Mouse (Mus musculus) embryonic facial prominence, embryonic 11.5 days (tissue): ENCODE data around the gene Akr1c13. TPM values are rescaled to one million over a fixed set of nuclear protein-coding genes. Genes with fewer than 3 reads are reported as not detected.

ENCODE experiments used
- ATAC-seq: fragments of 200-750 bp; cut with Nextera tagmentation; replicated peaks from 2 replicates; pipeline ENCODE4 v1.8.0; 2017; ENCODE audit warnings: low read depth; ENCODE audit not compliant: insufficient number of reproducible peaks, low FRiP score, low TSS enrichment
- DNase-seq: peaks from one replicate; pipeline ENCODE4 v3.0.0-alpha.2; 2015; ENCODE audit warnings: low spot score
- H3K27ac ChIP-seq: fragments of 300-500 bp; sonication (generic); replicated peaks from 2 replicates; pipeline ENCODE4 v1.5.1; 2014; ENCODE audit warnings: mild to moderate bottlenecking, low read depth, low read length, control low read depth
- H3K27me3 ChIP-seq: fragments of 300-500 bp; sonication (generic); 2 replicates; pipeline ENCODE4 v1.6.1; 2014; ENCODE audit warnings: mild to moderate bottlenecking, low read length, moderate library complexity, mixed read lengths; ENCODE audit not compliant: control insufficient read depth, insufficient read depth
- H3K36me3 ChIP-seq: fragments of 300-500 bp; sonication (generic); replicated peaks from 2 replicates; pipeline ENCODE4 v1.6.1; 2014; ENCODE audit warnings: low read depth, mild to moderate bottlenecking, low read length, moderate library complexity, mixed read lengths; ENCODE audit not compliant: control insufficient read depth, insufficient read depth
- H3K4me1 ChIP-seq: fragments of 300-500 bp; sonication (generic); 2 replicates; pipeline ENCODE4 v1.6.1; 2014; ENCODE audit warnings: low read length, mixed read lengths; ENCODE audit not compliant: control insufficient read depth, insufficient read depth
- H3K4me2 ChIP-seq: fragments of 300-500 bp; sonication (generic); 2 replicates; pipeline ENCODE4 v1.6.1; 2014; ENCODE audit warnings: low read depth, mild to moderate bottlenecking, control low read depth, low read length, moderate library complexity
- H3K4me3 ChIP-seq: fragments of 300-500 bp; sonication (generic); 2 replicates; pipeline ENCODE4 v1.5.1; 2014; ENCODE audit warnings: low read depth, low read length, control low read depth
- H3K9ac ChIP-seq: fragments of 300-500 bp; sonication (generic); replicated peaks from 2 replicates; pipeline ENCODE4 v1.6.1; 2014; ENCODE audit warnings: mild to moderate bottlenecking, control low read depth, low read length
- H3K9me3 ChIP-seq: fragments of 300-500 bp; sonication (generic); replicated peaks from 2 replicates; pipeline ENCODE4 v1.6.1; 2016; ENCODE audit warnings: mild to moderate bottlenecking, low read length, inconsistent platforms, mixed read lengths; ENCODE audit not compliant: control insufficient read depth
- WGBS: fragments of 180-500 bp; shearing (Covaris S2); extraction: QIAGEN DNeasy Blood & Tissue Kit; methylation state at CpG from one replicate; pipeline ENCODE4 v1.1.7; 2014; 5-methylcytosine and 5-hydroxymethylcytosine counted together
- polyA plus RNA-seq: library from polyadenylated mRNA; unstranded; fragments of >200 nt; fragmentation: Nextera tagmentation; extraction: Ambion mirVana; gene quantifications from 2 replicates; pipeline ENCODE4 v1.2.1, GENCODE M21; 2014

Gene Akr1c13
- polyA plus RNA-seq = 0.25 and 1.5 TPM in 2 replicates

DNA sequence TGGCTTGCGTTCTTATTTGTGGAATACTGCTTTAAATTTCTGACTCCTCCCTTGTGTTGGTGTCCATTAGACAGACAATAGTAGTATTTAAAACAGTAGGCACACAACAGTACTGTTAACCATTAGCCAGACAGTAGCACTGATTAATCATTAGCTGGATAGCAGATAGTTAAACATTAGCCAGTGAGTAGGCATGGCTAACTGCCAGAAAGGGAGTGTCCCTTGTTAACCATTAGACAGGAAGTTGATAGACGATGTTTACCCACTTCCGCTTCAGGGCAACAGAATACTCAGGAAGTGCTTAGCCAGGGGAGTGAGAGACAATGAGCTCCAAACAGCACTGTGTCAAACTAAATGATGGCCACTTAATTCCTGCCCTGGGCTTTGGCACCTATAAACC is at the start of gene Akr1c13:
Gene Akr1c13, plus strand, starts transcription at position 247 of the 400 bp plus-strand sequence.
- Histone ChIP-seq H3K4me2 (no peak within 1 kb of the TSS), H3K9ac (no peak within 1 kb of the TSS), H3K27ac (no peak within 1 kb of the TSS), H3K4me3 (no peak within 1 kb of the TSS), H3K27me3 (no peaks in the 10 kb centered on the region), H3K9me3 (no peaks in the 10 kb centered on the region), H3K4me1 (no peaks in the 10 kb centered on the region), H3K36me3 (no peaks in the 10 kb centered on the region)
- WGBS = 58% methylated on average over 3 of the region's 3 CpGs
- DNase-seq (no peak), ATAC-seq (no peak)

DNA sequence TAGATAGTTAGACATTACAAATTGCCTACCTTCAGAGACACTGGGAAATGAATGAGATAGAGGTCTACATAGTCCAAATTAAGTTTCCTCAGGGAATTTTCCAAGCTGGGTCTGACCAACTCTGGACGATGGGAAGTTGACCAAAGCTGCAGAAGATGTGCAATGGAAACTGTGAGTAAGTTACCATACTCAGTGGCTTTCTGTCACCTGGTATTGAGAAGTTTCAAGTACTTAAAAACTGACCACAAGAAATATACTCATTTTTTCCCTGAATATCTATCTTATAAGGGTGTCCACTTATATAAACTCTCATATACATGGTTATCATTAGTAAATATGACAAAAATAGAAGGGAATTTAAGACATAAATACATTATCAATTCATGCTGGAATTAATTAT is 46.7 kb upstream of the Akr1c13 start:
- no peaks in the 10 kb centered on the region for H3K36me3 ChIP-seq
- ATAC-seq = no peak
- no peak overlapping the region for H3K9ac ChIP-seq
- H3K9me3 ChIP-seq = no peaks in the 10 kb centered on the region
- no peaks in the 10 kb centered on the region for H3K4me1 ChIP-seq
- 78% methylated on average over 1 of the region's 1 CpGs for WGBS
- H3K4me2 ChIP-seq = no peak overlapping the region
- H3K4me3 ChIP-seq = no peak overlapping the region
- no peak overlapping the region for H3K27ac ChIP-seq
- DNase-seq = no peak
- H3K27me3 ChIP-seq = no peaks in the 10 kb centered on the region

DNA sequence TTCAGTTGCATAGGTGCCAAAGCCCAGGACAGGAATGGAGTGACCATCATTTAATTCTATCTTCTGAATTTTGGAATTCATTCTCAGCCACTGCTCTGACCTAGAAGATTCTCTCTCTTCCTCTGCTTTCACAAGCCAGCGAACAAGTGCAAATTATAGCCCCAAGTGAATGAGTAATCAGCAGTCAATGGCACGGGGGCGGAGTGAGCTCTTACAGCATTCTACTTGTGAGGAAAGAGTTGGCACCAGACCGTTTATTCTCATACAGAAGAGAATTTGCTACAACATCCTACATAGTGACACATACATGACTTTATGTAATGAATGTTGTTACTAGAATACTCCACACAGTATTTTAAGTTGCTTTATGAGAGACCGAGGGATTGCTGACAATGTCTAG is 40.4 kb upstream of the Akr1c13 start, which contains the start of gene Akr1c18:
Gene Akr1c18, minus strand, starts transcription at position 137 of the 400 bp plus-strand sequence.
- Histone ChIP-seq H3K4me1 (no peaks in the 10 kb centered on the region), H3K9me3 (no peaks in the 10 kb centered on the region), H3K4me2 (no peak within 1 kb of the TSS), H3K36me3 (no peaks in the 10 kb centered on the region), H3K9ac (no peak within 1 kb of the TSS), H3K27me3 (no peaks in the 10 kb centered on the region), H3K27ac (no peak within 1 kb of the TSS), H3K4me3 (no peak within 1 kb of the TSS)
- 85% methylated on average over 5 of the region's 5 CpGs for WGBS
- DNase-seq (no peak), ATAC-seq (no peak)

DNA sequence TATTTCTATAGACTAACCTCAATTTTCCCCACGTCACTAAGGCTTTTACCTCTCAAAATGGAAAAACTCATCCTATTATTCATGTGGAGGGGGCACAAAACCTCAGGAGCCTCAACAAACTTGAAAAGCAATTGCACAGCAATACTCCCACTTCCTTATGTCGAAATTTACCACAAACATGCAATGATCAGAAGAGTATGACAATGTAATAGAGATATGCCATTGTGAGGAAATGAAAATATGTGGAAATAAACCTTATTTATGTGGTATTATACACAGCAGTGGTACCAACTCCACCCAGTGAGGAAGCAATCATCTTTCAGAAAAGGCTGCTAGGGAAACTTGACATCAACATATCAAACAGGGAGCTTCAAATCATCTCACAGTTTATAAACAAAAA is 38.0 kb upstream of the Akr1c13 start:
- Histone ChIP-seq H3K4me1 (no peaks in the 10 kb centered on the region), H3K4me2 (no peak overlapping the region), H3K36me3 (no peaks in the 10 kb centered on the region), H3K27me3 (no peaks in the 10 kb centered on the region), H3K4me3 (no peak overlapping the region), H3K9ac (no peak overlapping the region), H3K9me3 (no peaks in the 10 kb centered on the region), H3K27ac (no peak overlapping the region)
- DNase-seq = no peak
- WGBS = 63% methylated on average over 2 of the region's 2 CpGs
- no peak for ATAC-seq

DNA sequence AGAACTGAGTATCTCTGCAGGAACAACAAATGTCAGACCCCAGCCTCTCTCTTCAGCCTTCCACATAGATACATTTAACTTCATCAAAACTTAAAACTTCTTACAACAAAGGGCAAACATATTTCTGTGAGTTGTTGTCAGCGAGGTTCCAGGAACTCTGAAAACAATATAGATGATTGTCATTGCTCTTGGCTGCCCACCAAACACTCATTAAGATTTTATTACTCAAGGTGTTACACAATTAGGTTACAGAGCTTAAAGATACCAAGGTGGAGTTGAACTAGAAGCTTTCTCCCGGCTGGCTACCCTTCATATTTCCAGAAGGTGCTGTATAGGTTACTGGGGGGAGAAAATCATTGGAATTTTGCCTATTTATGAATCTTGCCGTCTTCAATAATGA is 37.4 kb upstream of the Akr1c13 start:
- 71% methylated on average over 3 of the region's 3 CpGs for WGBS
- DNase-seq = no peak
- no peaks in the 10 kb centered on the region for H3K9me3 ChIP-seq
- no peaks in the 10 kb centered on the region for H3K4me1 ChIP-seq
- H3K27me3 ChIP-seq = no peaks in the 10 kb centered on the region
- no peak overlapping the region for H3K9ac ChIP-seq
- no peak overlapping the region for H3K4me2 ChIP-seq
- no peaks in the 10 kb centered on the region for H3K36me3 ChIP-seq
- ATAC-seq = no peak
- no peak overlapping the region for H3K4me3 ChIP-seq
- no peak overlapping the region for H3K27ac ChIP-seq

DNA sequence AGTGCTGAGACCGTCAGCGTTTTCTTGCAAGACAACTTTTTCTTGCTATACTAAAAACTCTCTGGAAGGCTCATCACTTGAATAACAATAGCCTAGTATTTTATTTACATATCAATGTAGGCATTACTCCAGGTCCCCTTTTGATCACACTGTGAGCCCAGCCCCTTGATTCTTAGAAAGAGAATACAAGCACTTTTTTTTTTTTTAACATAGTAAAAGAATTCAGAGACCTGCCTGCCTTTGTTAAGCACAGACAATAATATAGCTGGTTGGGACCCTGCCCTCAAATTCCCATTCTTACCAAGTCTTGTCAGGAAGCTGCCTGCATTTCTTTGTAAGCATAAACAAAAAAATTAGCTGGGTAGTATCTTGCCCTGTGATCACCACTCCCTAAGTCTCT is 35.7 kb upstream of the Akr1c13 start:
- Histone ChIP-seq H3K4me3 (no peak overlapping the region), H3K27ac (no peak overlapping the region), H3K9ac (no peak overlapping the region), H3K4me1 (no peaks in the 10 kb centered on the region), H3K4me2 (no peak overlapping the region), H3K9me3 (no peaks in the 10 kb centered on the region), H3K36me3 (no peaks in the 10 kb centered on the region), H3K27me3 (no peaks in the 10 kb centered on the region)
- DNase-seq (no peak), ATAC-seq (no peak)
- 68% methylated on average over 2 of the region's 2 CpGs for WGBS

DNA sequence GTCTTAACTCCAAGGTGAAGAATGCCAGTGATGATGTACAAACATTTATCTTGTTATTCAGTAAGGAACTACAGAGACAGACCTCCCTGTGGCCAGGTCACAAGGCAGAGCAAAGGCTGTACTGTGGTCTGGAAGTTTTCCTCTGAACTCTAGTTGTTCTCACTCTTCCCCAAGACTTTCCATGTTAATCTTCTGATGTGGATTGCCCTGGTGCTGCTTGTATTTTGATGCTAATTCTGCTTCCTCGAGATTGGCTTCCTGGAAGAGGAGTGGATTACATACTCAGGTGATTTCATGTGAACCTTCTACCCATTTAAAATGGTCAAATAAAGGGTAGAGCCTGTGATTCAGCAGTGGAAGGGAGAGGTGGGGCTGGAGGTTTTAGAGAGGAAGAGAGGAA is 22.9 kb upstream of the Akr1c13 start:
- Histone ChIP-seq H3K27me3 (no peaks in the 10 kb centered on the region), H3K4me3 (no peak overlapping the region), H3K9ac (no peak overlapping the region), H3K4me1 (no peaks in the 10 kb centered on the region), H3K36me3 (no peaks in the 10 kb centered on the region), H3K4me2 (no peak overlapping the region), H3K27ac (no peak overlapping the region), H3K9me3 (no peaks in the 10 kb centered on the region)
- no peak for DNase-seq
- WGBS = 50% methylated on average over 1 of the region's 1 CpGs
- no peak for ATAC-seq

DNA sequence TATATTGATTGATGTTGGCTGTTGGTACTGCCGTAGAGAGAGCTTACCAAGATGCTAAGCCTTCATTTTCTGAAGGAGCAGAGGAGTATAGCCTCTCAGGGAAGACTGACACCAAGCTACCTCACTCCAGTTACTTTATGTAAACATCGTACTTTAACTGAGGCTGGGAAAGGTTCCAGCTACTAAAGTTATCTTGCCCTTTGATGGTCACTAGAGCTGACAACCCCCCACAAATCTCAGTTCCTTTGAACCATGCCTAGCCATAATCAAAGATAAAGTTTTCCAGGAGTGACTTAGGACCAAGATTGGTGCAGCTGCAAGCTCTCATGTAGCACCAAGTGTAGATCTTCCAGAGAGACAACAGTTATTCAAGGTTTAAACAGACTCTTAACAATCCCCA is 18.0 kb upstream of the Akr1c13 start:
- Histone ChIP-seq H3K27ac (no peak overlapping the region), H3K9me3 (no peaks in the 10 kb centered on the region), H3K9ac (no peak overlapping the region), H3K4me1 (no peaks in the 10 kb centered on the region), H3K4me3 (no peak overlapping the region), H3K36me3 (no peaks in the 10 kb centered on the region), H3K4me2 (no peak overlapping the region), H3K27me3 (no peaks in the 10 kb centered on the region)
- no peak for DNase-seq
- 73% methylated on average over 2 of the region's 2 CpGs for WGBS
- ATAC-seq = no peak
